Mouse (Mus musculus) hematopoietic stem cell, adult 5-6 weeks (primary cell): Measurements from ENCODE around the gene Mfap2. TPM values are rescaled to one million over a fixed set of nuclear protein-coding genes. Genes with fewer than 3 reads are reported as not detected.

Experiments
- ATAC-seq, 2 experiments: fragments of 125-278 bp in 1 of 2; replicated peaks in 1 of 2; 2 replicates each; pipeline ENCODE4 v1.8.0; 2016 to 2017; ENCODE audit warnings: inconsistent platforms in 2 of 2, mild to moderate bottlenecking in 2 of 2, moderate number of reproducible peaks in 2 of 2, low read depth in 1 of 2, moderate TSS enrichment in 1 of 2; ENCODE audit not compliant: low FRiP score in 2 of 2, poor library complexity in 2 of 2, severe bottlenecking in 2 of 2, insufficient read depth in 1 of 2, low TSS enrichment in 1 of 2
- total RNA-seq: library from RNA; stranded (forward); fragments of 172-1452, 232-1000 nt; gene quantifications from 2 replicates; pipeline ENCODE4 v1.2.3, GENCODE M21; 2017

Gene Mfap2
- total RNA-seq, 1 experiment from 2014 or later: not detected

GRCm38 (mm10) chr4:140984544-140984943 is 25.7 kb upstream of the Mfap2 start:
- ATAC-seq: no peak

DNA sequence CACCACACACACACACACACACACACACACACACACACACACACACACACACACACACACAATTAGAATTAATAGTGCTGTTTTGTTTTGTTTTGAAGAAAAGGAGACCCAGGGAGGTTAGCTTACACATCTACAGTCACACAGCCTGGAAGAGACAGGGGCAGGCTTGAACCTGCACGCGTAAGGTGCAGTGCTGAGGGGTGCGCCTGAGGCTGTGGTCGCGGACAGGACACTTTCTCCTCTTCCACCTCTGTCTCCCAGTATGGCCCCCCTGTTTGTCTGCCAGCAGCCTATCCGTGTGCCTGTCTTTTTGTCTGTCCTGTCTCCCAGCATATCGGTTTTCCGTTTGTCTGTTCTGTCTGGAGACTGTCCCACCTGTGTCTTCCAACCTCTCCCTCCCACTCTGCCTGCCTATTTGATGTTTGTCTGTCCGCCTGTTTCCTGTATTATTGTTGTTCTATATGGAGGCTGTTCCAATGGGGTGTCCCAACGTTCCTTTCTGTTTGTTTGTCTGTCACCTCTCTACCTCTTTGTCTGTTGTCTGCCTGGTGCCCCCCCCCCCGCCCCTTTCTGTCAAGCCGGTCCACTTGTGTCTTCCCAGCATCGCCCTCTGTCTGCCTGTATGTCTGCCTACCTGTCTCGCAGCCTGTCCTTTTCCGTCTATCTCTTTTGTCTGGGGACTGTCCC is 24.1 kb upstream of the Mfap2 start:
- no peak; a peak in 1 of 4 replicates for ATAC-seq

- ATAC-seq: peak; percentile 23 to 37; a peak in 3 of 4 replicates
These were observed 23.4 kb upstream of the Mfap2 start, which contains the start of gene Atp13a2 for GRCm38 (mm10) chr4:140986711-140987395. Gene Atp13a2, plus strand, starts transcription at chr4:140986873.

- peak; percentile 24 to 40 for ATAC-seq
These were observed 22.7 kb upstream of the Mfap2 start for GRCm38 (mm10) chr4:140987476-140987875.

DNA sequence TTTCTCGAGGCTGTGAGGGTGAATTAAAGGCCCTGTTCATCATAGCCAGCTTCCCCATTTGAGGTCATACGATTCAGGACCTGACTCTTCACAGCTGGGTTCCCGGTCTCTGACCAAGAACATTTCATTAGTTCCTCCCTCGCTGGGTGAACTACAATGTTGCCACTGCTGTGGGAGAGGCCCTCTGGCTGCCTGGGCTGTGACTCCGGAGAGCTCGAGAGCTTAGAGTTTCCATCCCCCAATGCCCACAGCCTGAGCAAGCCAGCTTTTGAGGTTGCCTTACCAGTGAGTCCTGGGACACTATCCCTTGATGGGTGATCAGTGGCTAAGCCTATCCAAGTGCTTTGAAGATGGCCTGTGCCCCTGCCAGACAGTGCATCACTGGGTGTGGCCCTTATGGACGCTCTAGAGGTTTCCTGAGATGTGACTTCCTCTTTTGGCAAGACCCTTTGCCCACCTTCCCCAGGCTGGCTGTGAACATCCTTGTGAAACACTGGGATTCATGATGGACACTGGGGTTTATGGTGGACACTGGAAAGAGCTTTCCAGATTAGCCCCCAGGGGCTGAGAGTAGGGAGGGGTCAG is 21.4 kb upstream of the Mfap2 start:
- ATAC-seq: peak; percentile 31 to 43; a peak in 3 of 4 replicates

DNA sequence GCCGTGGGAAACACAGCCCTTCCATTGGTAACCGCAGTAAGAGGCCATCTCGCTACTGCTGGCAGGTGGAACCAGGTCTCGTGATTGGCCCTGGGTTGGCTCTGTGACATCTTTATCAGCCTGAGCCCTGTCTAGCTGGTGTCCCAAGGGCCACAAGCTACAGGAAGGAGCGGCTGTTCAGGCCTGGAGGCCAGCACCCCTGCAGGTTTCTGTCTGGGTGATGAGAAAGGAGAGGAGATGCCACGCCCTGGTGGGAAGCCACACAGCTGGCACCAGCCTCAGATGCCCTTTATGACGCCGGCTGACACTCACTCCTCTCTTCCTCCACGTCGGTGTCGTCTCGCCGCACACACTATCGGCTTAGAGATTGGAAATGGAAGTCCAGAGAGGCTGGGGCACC is 20.8 kb upstream of the Mfap2 start:
- ATAC-seq: no peak

- no peak for ATAC-seq
These were observed 18.0 kb upstream of the Mfap2 start for GRCm38 (mm10) chr4:140992215-140992614.

- no peak for ATAC-seq
These were observed 16.4 kb upstream of the Mfap2 start for GRCm38 (mm10) chr4:140993846-140994245.

- ATAC-seq: no peak
These were observed 14.4 kb upstream of the Mfap2 start for GRCm38 (mm10) chr4:140995811-140996210.

GRCm38 (mm10) chr4:140996812-140997211 is 13.4 kb upstream of the Mfap2 start:
- no peak for ATAC-seq

GRCm38 (mm10) chr4:141005983-141006382 is 4.2 kb upstream of the Mfap2 start:
- ATAC-seq: no peak

DNA sequence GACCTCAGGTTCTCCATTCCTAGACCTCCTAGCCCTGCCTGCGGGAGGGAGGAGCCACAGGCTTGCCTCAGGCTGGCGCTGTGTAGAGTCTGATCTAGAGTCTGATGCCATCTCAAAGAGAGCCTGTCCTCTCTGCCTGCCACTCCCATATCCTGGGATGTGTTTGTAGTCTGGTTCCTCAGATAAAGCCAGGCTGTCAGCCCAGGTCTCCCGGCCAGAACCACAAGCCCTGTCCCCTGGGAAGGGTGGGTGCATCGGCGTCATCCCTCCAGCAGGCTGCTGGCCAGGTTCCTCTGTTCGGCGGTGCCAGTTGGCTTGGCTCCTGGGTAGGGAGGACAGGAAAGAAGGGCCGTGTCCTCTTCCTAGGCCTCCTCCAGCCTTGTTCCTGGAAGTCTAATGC is 2.2 kb upstream of the Mfap2 start:
- ATAC-seq: peak; percentile 10 to 40; a peak in 3 of 4 replicates

DNA sequence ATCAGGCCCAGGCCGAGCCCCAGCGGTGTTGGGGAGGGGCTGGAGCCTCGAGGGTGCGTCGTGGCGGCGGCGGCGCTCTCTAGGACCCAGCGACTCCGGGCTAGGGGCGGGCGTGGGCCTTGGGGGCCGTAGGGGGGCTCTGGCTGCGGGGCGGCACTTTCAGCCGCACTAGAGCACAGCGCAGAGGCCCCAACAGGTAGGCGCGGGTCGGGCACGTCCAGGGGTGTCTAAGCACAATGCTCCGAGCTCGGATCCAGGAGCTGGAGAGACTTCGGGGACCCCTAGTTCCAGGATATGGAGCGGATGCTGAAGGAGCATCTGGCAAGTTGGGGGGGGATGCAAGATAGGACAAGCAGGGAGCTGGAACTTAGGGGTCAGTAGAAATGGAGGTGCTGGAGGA is 308 bp downstream of the Mfap2 start:
- no peak for ATAC-seq

DNA sequence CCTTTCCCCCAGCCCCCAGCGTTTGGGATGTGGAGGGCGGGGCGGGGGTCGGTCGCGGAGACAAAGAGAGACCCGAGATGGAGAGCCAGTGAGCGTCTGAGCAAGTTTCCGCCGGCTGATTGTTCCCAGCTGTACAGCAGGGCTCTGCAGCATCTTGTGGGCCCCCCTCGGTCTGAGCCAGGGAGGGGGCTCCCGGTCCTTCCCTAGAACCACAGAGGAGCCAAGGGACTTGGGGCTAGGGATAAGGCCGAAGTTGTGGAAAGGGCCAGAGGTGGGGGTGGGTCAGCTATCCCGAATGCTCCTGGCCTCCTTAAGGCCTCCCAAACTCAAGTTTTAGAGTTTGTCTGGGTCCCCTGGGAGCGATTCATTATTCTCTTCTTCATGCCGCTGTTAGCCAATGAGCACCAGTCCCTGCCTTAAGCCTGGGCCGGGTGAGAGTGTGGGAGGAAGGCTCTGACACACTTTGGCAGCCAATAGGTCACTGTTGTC is 767 bp downstream of the Mfap2 start:
- no peak for ATAC-seq

DNA sequence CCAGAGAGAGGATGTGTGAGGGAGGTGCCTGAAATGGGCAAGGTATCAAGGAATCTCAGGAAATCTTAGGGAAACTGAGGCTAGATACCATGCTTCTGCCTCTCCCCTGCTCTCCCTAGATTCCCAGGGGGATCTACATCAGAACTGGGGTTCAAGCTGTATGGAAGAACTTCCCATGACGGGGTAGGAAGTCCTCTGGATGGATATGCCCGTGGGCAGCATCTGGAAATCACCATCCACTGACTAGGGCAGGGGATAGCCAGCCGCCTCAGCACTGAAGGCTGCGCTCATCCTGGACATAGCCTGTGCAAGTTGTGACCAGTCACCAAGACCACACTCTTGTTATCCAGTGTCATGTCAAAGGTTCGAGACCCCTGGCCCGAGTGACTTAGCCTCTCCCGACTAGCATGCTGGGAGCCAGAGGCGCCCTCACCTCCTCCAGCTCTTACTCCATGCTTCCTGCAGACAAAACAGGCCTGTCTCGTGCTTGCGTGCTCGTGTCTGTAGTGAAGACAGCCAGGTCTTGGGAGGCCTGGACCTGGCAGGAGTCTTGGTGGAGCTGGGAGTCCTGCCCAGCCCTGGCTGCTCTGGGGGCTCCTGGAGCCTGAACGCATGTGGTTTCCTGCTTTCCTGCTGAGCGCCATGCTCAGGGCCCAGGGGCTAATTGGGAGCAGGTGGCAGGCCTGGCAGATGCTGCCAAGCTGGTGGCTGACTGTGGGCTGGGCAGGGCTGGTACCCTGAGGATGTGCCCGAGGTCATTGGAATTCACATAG is 1.5 kb downstream of the Mfap2 start:
- no peak for ATAC-seq

DNA sequence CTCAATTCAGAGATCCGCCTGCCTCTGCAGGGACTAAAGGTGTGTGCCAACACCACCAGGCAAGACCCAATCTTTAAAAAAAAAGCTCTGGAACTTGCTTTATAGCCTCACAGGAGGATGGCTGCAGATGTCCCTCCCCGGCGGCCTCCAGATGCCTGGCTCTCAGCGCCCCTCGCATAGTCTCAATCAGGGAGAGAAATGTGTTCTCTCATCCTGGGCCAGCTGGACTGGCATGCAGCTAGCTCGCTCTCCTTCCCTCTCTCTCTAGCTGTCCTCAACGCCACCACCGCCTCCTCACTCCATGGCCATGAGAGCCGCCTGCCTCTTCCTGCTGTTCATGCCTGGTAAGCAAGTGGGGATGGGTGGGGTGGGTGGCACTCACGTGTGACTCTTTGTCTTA is 2.3 kb downstream of the Mfap2 start:
- ATAC-seq: no peak

GRCm38 (mm10) chr4:141014114-141014513 is 3.9 kb downstream of the Mfap2 start:
- no peak for ATAC-seq

DNA sequence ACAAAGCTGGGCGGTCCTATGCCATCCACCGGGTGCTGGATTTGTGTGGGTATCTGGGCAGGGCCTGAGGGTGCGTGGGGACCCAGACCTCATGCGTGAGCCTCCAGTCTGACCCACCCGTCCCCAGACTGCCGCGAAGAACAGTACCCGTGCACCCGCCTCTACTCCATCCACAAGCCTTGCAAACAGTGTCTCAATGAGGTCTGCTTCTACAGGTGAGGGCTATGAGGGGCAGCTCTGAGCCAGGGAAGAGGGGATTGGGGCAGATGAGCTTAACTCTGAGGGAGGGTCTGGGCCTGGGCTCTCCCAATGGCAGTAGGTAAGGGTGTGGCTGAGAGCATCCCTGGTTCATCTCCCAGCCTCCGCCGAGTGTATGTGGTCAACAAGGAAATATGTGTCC is 4.6 kb downstream of the Mfap2 start:
- ATAC-seq: no peak
